Mouse (Mus musculus) spleen, postnatal 14 days (tissue): ENCODE measurements around the gene Ap3b1.

ENCODE experiments used
- DNase-seq, 2 experiments: peaks; one replicate each; pipeline ENCODE4 v3.0.0; 2021 to 2022; ENCODE audit warnings: low spot score in 2 of 2

Gene Ap3b1

DNA sequence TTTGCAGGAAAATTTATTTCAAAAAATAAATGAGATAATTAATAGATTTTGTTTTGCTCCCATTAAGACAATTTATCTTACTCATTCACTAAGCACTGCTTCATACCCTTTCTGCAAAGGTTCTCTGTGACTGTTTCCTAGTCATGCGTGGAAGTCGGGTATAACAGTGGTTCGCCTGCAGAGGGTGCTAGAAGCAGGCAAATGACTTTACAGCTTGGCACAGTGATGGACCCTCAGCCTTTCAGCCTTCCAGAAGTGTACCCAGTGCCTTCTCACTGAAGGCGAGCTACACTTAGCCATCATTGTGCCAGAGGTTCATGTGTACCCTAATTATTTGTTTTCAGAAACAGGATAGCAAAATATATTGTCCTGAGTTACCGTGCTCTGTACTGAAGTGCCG, 92.5 kb downstream of the Ap3b1 start:
- no peak for DNase-seq

DNA sequence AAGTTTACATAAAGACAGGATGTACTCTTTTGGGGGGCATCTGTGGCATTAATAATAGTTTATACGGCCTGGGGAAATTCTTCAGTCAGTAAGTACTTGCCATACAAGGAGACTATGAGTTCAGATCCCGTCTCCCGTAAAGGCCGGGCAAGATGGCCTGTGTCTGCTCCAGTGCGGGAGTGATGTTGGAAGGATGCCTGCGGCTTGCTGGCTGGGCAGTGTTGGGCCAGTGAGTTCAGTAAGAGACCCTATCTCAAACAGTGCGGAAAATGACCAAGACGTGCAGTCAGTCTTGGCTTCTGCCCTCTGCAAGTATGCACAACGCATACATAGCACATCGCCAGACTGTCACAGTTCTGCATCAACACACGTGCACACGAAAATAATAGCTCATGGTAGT, 95.4 kb downstream of the Ap3b1 start:
- DNase-seq: no peak

DNA sequence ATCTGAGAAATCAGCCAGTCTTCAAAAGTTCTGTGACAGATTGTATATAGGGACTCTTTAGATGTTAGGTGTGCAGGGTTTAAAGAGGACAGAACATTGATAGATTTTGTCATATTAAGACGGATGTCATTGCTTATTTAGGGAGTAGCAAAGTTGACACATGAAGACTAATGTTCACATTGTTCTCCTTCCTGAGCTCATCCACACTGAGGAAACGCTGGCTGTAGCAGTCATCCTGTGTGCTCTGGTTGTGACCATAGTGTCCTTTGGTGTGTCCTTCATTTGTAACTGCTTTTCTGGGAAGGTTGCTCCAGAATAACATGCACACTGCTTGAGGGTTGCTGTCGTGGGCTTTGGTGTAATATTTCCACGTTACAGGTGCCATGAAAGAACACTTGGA, 100.4 kb downstream of the Ap3b1 start:
- no peak for DNase-seq

DNA sequence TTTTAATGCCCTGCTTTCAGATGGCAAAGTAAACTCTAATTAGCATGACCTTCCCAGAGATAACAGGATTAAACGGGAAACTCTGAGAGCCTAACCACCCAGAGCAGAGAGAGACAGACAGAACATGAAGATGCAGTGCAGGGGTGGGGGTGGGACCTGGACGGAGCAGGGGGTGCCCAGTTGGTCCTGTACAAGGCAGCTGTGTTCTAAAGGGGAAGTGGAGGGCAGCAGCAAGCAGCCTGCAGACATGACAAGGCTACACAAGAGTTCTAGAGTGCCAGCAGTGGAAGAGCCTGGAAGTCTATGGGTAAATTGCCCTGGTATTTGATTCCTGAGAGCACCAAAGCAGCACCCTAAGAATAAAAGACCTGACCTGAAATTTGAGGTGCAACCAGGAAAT, 105.5 kb downstream of the Ap3b1 start:
- no peak for DNase-seq

DNA sequence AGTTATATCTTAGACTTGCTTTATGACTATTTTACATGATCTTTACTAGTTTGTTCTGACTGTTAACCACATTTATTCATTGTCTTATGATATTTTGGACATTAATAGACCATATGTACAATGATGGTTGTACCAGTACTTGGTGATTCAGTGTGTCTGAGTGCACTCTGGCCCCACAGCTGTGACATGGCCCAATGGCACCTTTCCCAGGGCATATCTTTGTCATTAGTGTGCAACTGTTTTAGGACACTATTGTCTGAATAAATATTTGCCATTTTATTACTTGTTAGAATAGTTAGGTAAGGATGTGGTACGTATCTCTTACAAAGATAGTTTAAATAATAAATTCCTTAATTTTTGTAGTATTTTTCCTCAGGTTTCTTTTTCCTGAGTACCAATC, 109.8 kb downstream of the Ap3b1 start:
- no peak for DNase-seq

DNA sequence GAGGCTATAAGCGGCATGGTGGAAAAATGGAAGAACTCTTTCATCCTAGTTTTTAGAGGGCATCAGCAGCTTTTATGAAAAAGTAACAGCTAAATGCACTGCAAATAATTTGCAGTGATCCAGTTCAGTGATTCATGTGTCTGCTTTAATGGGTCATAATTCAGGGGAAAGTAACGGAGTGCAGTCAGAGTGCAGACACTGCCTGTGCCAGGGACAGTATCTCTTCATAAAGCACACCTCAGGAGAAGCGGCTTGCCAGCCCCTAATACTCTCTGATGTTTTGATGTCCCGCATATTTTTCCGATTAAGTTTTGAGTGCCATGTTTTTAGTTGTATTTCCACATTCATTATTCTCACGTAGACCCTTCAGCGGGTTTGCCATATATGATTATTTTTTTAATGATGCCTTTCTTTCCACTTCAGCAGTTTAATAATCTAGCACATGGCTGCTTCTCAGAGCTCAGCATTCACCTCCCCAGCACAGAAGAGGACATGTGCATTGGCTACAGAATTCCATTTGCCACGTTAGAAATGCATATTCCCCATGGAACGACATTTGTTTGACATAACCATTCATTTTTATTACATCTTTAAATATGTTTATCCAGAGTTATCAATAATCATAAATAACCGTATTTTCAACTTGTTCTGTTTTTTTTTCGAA, 112.4 kb downstream of the Ap3b1 start:
- no peak for DNase-seq

DNA sequence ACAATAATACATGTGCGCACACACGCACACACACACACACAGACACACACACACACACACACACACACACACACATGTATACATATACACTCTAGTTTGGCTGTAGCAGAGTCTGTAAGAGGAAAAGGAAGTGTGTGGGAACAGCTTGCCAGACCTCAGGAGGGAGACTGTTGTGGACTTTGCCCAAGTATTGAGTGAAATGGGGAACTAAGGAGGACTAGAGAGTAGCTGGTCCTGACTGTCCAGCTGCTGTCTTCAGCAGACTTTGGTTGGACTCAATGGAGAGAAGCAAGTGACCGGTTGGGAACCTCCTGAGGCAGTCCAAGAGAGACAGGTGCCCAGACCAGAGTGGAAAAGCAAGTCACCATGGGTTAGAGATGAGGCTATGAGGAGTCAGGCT, 117.4 kb downstream of the Ap3b1 start:
- no peak for DNase-seq

DNA sequence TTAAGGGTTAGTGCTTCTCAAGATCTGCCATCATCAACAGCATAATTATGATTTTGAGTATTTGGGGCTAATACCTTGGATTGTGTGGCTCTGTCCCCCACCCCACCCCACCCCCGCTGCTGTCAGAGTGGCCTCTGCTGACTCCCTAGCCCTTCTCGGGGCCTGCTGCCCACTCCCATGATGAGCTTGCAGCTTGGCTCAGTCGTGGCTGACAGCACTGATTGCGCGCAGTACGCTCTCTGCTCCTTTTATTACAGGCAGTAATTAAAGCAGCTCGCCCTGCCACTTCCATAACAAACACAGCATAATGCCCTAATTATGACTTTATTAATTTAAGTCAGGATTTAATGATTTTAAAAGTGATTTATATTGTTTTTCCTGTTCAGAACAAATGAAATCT, 121.5 kb downstream of the Ap3b1 start:
- no peak for DNase-seq

DNA sequence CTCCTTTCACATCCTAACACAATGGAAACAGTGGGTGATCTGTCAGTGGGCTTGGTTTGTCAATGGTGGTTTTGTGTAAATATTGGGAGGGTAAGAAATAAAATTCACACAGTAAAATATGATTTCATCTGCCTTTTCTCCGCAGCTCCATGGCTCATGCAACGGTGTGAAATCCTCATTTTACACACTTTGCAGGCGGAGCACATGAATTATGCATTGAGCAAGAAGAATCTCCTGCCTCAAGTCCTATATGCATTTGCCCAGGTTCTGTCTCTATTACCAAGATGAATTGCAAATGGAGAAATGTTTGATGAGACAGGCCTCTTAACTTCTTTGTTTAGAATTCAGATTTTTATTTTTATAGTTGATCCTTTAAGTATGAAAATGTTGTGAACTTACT, 131.9 kb downstream of the Ap3b1 start:
- DNase-seq: no peak

DNA sequence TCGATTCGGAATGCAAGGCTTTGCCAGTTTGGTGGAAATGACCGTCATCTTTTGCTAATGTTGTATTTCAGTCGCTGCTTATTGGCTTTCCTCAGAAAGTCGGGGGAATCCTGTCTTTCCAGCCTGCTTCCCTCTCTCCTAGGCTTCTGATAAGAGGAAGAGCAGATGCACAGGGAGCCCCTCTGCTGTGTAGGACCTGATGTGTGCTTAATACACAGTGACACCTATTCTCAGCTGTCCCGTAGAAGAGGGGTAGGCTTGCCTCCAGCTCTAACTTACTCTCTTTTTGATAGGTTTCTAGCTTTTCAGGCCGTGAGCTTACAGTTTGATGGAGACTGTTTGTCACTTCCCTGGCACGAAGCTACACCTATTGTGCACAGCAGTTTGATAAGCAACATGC, 132.4 kb downstream of the Ap3b1 start:
- no peak for DNase-seq

DNA sequence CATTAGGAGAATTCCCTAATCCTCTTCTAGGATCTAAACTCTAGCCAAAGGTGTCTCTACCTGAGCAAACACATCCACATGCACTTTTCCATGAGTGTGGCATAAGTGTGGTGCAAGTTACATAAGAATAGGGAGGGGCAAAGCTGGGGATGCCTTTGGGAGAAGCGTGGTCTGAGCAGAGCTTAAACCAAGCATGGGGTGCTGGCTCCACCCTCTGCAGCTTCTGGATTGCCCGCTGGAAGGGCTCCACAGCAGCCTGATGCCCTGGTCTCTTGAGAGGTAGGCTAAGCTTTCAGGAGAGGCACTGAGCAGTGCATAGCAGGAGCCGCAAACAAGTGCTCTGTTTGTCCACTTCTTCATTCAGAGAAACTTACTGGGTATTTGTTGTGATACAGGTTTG, 138.8 kb downstream of the Ap3b1 start:
- no peak for DNase-seq

DNA sequence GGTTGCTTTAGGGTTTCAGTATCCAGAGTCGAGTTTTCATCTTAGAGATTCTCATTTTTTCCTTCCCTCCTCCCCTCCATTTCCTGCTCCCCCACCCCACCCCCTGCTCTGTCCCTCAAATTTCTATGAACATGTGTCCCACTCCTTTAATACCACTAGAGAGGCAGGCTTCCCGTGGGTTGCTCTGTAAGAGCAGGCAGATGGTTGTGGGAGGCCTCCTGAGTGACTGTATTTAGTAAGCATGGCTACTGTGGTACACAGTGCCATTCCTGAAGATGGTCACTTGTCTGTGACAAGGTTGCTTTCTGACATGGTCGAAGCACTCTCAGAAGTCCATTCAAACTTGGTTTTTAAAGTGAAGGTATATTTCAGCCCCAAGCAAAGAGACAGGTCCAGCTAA, 147.7 kb downstream of the Ap3b1 start:
- no peak for DNase-seq

DNA sequence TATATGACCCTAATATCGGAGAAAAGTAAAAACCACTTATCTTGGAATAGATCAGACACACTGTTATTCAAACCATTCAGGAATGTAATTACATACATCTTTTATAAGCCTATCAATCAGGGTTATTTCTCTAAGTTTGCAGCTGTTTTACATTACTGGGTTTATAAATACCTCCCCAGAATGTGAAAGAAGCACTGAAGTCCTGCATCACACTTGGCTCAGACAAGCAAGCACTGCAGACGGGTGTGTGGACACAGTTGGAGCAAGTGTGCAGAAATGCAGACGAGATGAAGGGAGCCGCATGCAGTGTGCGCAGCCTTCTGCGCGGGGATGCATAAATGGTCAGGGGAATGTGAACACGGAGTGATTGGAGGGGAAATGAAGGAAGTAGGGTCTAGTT, 149.6 kb downstream of the Ap3b1 start:
- no peak for DNase-seq

DNA sequence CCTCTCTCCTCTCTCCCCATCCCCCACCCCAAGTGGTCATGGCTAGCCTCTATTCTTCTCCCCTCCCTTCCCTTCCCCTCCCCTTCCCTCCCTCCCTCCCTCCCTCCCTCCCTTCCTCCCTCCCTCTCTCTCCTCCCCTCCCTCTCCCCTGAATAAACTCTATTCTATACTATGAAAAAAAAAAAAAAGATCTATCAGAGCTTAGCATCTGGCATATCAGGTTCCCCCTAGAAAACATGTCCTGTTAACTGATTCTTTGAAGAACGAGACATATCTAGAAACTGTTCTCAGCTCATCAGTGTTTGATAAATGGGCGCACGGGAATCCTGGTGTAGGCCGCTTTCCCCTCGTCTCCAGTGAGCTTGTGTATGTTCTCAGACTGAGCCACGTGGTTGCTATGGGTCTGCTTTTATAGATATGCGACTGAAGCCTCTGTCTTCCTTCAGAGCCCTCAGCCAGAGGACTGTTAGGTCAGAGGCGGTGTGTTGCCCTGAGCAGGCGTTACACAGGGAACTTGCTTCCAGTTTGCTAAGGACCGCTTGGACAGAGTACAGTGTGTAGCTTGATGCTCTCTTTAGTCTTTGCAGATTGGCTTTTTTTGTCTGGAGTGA, 154.5 kb downstream of the Ap3b1 start:
- no peak for DNase-seq

DNA sequence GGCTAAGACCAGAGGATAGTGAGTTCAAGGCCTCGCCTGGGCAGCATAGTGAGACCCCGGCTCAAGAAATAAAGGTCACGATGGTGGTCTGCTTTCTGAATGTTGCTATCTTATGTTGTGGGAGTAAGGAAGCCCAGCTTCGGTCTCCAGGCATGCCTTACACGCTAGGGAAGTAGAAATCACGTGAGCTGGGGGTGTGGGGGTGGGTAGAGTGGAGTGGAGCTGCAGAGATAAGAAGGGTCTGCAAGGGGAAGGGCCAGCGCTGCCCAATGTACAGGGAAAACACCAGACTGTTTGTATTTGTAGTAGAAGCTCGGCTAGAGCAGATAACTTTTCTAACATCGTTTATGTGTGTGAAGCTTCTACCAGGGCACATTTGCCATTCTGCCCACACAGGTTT, 155.1 kb downstream of the Ap3b1 start:
- DNase-seq: no peak

DNA sequence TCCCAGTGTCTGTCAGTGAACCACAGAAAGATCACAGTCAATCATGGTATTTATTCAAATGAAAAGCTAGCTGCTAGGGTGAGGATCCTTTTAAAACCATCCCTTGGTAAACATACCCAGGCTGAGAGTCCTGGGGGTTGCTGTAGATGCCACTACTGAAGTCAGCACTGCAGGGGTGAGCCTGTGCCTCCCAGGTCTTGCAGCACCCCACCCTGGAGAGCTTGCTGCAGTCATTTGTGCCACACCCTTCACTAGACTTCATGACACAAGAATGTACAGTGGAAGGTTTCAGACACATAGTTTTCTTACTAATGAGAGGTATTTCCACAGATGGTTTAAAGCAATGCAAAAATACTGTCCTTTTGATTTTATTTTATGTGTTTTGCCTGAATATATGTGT, 156.2 kb downstream of the Ap3b1 start:
- DNase-seq: no peak

DNA sequence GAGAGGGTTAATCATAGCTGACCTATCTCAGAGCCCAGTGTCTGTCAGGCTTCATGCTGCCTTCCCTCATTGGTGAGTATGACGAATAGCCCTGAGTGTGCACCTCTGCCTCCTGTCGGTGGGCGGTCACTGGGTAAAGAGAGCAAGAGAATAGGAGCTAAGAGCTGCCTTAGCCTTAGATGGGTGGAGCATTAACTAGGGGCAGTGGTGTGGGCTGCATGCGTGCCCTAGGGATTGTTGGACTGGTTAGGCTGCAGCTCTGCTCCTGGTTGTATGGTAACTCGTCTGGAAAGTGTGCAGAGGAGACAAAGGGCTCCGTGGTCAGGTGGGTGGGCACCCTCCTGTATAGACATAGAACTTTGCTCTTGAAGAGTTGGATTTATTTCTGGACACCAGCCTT, 157.8 kb downstream of the Ap3b1 start:
- no peak for DNase-seq

DNA sequence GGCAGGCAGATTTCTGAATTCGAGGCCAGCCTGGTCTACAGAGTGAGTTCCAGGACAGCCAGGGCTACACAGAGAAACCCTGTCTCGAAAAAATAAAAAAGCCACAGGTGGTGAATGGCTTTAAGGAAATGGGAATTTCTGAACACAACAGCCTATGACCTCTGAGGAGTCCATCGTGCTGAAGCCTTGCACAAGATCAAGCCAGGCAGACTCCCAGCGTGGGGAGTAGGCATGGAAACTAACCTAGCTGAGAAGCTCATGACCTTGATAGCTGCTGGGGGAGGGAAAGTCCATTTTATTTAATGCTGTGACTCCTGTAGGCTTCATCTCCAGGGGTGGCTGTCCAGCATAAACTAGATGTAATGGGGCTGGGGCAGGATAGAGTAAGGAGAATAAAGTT, 159.4 kb downstream of the Ap3b1 start:
- no peak for DNase-seq

DNA sequence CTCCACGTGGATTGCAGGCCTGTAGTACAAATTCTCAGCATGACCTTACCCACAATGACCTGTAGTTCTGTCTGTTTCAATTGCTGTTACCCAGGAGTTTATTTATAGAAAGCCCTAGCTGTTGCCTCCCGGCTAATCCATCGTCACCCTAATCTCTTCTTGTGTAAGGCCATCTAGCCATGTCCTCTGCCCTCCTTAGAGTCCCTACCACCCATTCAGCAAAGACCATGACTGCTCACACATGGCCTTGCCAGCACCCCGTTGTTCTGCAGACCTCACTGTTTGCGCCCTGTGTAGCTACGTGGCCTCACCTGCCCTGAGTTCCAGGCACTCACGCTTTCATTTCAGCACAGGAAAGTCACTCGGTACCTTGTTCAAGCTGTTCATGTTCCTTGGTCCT, 160.5 kb downstream of the Ap3b1 start:
- DNase-seq: no peak

DNA sequence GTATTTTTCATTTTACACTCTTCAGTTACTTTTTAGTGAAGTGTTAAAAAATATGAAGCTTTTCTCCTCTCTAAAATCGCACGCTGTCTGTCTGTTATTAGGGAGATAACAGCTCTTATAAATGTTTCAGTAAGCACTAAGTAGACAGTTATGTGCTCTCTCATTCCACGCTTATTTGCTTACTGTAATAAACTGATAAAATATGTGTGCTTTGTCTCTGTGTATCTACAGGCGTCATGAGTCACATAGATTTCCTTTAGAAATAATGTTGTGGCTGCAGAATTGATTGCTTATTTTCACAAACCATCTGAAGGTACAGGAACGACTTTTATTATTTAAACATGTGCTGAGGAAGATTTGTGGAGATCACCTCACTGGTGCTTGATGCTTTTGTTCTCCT, 164.5 kb downstream of the Ap3b1 start:
- no peak for DNase-seq

DNA sequence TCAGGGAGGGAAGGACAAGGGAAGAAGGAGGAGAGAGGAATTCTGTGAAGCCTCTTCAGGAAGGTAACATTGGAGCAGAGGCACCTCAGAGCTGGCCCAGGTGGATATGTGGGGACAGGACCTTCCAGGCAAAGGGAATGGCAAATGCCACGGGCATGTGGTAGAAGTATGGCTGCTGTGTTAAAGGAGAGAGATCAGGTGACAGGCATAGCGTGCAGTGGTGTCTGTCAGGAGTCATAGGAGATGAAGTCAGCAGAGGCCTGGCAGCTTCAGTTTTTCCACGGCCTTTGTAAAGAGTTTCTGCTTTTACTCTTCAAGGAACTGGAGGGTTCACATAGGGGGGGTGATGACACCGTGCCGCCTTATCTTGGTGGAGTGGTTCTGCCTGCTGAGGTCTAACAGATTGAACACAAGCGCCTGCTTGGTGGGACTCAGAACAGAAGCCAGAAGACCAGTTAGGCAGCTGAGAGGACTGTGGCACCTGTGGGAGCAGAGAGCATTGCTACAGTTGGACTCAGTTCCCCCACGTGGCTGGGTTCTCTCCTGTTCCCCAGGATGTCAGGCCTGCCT, 166.0 kb downstream of the Ap3b1 start:
- no peak for DNase-seq

DNA sequence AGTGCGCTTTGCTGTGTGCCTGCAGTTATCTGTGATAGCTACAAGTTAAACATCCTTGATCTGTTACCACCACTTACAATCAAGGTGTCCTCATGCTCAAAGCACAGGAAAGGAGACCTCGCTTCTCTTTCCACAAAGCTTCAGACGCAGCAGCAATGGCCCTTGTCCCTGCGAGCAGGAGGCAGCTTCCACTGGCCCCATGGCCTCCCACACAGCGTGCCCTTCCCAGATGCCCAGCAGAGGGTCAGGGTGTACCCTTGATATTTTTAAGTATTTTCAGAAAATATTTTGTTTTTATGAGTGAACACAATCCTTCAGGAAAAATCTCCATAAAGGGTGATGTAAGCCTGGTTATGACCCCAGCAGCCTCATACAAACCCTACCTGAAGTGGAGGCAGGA, 170.4 kb downstream of the Ap3b1 start:
- no peak for DNase-seq

DNA sequence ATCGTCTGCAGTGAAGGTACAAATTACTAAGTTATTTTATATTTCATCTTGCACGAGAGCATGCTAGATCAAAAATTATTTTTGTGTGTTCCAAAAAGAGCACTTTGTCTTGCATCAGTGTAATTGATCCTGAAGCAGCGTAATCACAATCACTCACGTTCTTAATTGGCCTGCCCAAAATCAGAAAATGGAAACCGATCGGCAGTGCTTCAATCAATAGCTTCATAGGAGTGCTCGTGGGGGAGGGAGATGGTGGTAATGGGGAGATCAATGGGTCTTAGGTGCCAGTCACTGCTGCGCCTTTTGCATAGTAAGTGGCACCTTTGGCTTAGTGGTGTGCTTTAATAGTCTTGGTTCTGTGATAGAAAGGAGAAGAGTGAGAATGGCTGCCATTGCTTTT, 174.8 kb downstream of the Ap3b1 start:
- no peak for DNase-seq

DNA sequence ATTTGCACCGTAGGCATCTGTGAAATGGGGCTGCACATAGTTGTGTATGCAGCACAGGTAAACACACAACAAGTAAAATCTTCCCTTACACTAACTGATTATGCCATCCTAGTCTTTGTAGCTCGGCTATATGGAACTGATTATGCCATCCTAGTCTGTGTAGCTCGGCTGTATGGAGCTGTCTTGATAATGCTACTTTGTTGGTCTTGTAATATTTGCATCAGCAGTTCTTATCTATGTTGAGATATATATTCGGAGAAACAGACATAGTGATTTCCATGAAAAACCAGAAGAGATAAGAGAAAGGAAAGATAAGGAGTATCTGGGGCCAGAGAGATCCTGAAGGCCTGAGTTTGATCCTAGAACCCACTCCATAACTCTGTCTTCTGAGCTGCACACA, 178.6 kb downstream of the Ap3b1 start:
- no peak for DNase-seq
